Mouse (Mus musculus): ENCODE measurements at regions not wholly inside any gene's neighbourhood (a gene's known extent, or its start where the extent isn't known, plus 50 kb on each side); places are given as distances from the start of the nearest gene placed in this dataset.

- 80% methylated on average over 6 of the region's 6 CpGs for WGBS
- no peak overlapping the region for H3K9ac ChIP-seq (ENCODE audit: low read depth, low read length)
- no peak for ATAC-seq
- H3K4me3 ChIP-seq (ENCODE audit: low read length): no peak overlapping the region
- no peak overlapping the region for H3K4me2 ChIP-seq (ENCODE audit: low read length)
- no peaks in the 10 kb centered on the region for H3K27me3 ChIP-seq (replicated peaks; ENCODE audit: control insufficient read depth, insufficient read depth, low read length)
- no peaks in the 10 kb centered on the region for H3K9me3 ChIP-seq (ENCODE audit: control insufficient read depth, low read length)
- no peaks in the 10 kb centered on the region for H3K36me3 ChIP-seq (ENCODE audit: control insufficient read depth, insufficient read depth, low read length)
- H3K4me1 ChIP-seq (ENCODE audit: control insufficient read depth, insufficient read depth, low read depth, low read length): no peaks in the 10 kb centered on the region
- no peak overlapping the region for H3K27ac ChIP-seq (ENCODE audit: low read depth, low read length)
Observed at GRCm38 (mm10) chr7:70712141-70712540, 345.6 kb upstream of the Nr2f2 start.

GRCm38 (mm10) chr7:70706281-70706680 lies 339.7 kb upstream of the Nr2f2 start:
- no peak overlapping the region for H3K9ac ChIP-seq (ENCODE audit: low read depth, low read length)
- no peaks in the 10 kb centered on the region for H3K27me3 ChIP-seq (replicated peaks; ENCODE audit: control insufficient read depth, insufficient read depth, low read length)
- H3K4me1 ChIP-seq (ENCODE audit: control insufficient read depth, insufficient read depth, low read depth, low read length): no peaks in the 10 kb centered on the region
- no peak for ATAC-seq
- WGBS: 81% methylated on average over 9 of the region's 9 CpGs
- no peak overlapping the region for H3K4me2 ChIP-seq (ENCODE audit: low read length)
- no peak overlapping the region for H3K27ac ChIP-seq (ENCODE audit: low read depth, low read length)
- H3K4me3 ChIP-seq (ENCODE audit: low read length): no peak overlapping the region
- H3K36me3 ChIP-seq (ENCODE audit: control insufficient read depth, insufficient read depth, low read length): no peaks in the 10 kb centered on the region
- H3K9me3 ChIP-seq (ENCODE audit: control insufficient read depth, low read length): no peaks in the 10 kb centered on the region

DNA sequence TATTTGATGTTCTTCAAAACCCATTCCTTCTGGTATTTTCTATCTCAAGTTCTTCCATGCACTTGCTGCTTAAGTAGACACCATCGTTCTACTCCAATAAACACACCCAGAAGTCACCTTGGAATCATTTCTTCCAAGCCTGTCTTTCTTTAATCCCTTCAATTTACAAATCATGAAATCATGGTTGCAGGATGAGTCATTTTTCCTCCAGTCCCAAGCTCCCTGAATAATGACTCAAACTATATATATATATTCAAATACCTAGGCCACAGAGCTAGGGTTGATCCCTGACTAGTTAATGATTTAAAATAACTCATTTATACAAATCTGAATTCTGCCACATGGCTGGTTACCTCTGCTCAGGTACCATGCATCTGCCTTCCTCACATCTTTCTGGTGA lies 337.2 kb upstream of the Nr2f2 start:
- H3K4me1 ChIP-seq (ENCODE audit: control insufficient read depth, insufficient read depth, low read depth, low read length): no peaks in the 10 kb centered on the region
- H3K4me2 ChIP-seq (ENCODE audit: low read length): no peak overlapping the region
- ATAC-seq: no peak
- no peaks in the 10 kb centered on the region for H3K36me3 ChIP-seq (ENCODE audit: control insufficient read depth, insufficient read depth, low read length)
- H3K27ac ChIP-seq (ENCODE audit: low read depth, low read length): no peak overlapping the region
- H3K4me3 ChIP-seq (ENCODE audit: low read length): no peak overlapping the region
- no peak overlapping the region for H3K9ac ChIP-seq (ENCODE audit: low read depth, low read length)
- H3K9me3 ChIP-seq (ENCODE audit: control insufficient read depth, low read length): no peaks in the 10 kb centered on the region
- no peaks in the 10 kb centered on the region for H3K27me3 ChIP-seq (replicated peaks; ENCODE audit: control insufficient read depth, insufficient read depth, low read length)
- 93% methylated on average over 1 of the region's 1 CpGs for WGBS

DNA sequence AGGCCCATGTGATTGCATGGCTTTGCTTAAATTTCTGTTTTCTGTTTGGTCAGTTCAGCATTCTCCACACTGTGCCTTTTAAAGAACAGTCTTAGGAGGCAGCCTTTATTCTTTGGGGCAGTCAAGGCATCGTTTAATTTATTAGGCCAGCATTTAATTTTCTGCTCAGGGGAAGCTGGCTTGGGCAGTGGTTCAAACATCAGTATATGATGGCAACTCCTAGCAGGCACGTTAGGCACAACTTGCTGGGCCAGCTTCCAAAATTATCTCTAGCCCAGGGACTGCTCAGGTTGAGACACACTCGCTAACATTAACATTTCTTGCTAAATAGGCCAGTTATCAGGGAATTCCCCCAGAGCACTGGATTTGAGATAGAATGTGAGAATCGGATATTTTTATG lies 333.9 kb upstream of the Nr2f2 start:
- H3K4me3 ChIP-seq (ENCODE audit: low read length): no peak overlapping the region
- no peaks in the 10 kb centered on the region for H3K4me1 ChIP-seq (ENCODE audit: control insufficient read depth, insufficient read depth, low read depth, low read length)
- no peak overlapping the region for H3K9ac ChIP-seq (ENCODE audit: low read depth, low read length)
- no peak for ATAC-seq
- 60% methylated on average over 4 of the region's 4 CpGs for WGBS
- no peaks in the 10 kb centered on the region for H3K36me3 ChIP-seq (ENCODE audit: control insufficient read depth, insufficient read depth, low read length)
- H3K9me3 ChIP-seq (ENCODE audit: control insufficient read depth, low read length): no peaks in the 10 kb centered on the region
- no peak overlapping the region for H3K27ac ChIP-seq (ENCODE audit: low read depth, low read length)
- no peaks in the 10 kb centered on the region for H3K27me3 ChIP-seq (replicated peaks; ENCODE audit: control insufficient read depth, insufficient read depth, low read length)
- no peak overlapping the region for H3K4me2 ChIP-seq (ENCODE audit: low read length)

DNA sequence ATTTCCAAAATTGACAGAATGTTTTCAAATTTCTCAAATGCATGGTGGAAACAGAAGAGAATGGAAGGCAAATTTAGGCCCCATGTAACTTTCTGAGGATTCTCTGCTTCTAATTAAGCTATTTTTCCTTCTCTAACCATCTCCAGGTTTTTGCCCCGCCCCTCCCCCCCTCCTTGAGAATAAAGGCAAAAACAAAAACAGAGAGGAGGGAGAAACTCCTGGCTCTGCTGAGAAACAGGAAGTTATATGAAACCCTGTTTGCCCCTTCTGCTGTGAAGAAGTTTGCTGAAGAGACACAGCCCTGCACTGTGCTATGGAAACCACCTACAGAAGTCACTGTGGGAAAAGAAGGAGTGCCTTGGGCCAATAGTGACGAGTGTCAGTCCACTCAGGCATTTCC lies 332.9 kb upstream of the Nr2f2 start:
- H3K27ac ChIP-seq (ENCODE audit: low read depth, low read length): no peak overlapping the region
- H3K27me3 ChIP-seq (replicated peaks; ENCODE audit: control insufficient read depth, insufficient read depth, low read length): no peaks in the 10 kb centered on the region
- H3K9ac ChIP-seq (ENCODE audit: low read depth, low read length): no peak overlapping the region
- H3K4me2 ChIP-seq (ENCODE audit: low read length): no peak overlapping the region
- no peaks in the 10 kb centered on the region for H3K4me1 ChIP-seq (ENCODE audit: control insufficient read depth, insufficient read depth, low read depth, low read length)
- no peaks in the 10 kb centered on the region for H3K9me3 ChIP-seq (ENCODE audit: control insufficient read depth, low read length)
- no peaks in the 10 kb centered on the region for H3K36me3 ChIP-seq (ENCODE audit: control insufficient read depth, insufficient read depth, low read length)
- 84% methylated on average over 2 of the region's 2 CpGs for WGBS
- no peak overlapping the region for H3K4me3 ChIP-seq (ENCODE audit: low read length)
- ATAC-seq: no peak

DNA sequence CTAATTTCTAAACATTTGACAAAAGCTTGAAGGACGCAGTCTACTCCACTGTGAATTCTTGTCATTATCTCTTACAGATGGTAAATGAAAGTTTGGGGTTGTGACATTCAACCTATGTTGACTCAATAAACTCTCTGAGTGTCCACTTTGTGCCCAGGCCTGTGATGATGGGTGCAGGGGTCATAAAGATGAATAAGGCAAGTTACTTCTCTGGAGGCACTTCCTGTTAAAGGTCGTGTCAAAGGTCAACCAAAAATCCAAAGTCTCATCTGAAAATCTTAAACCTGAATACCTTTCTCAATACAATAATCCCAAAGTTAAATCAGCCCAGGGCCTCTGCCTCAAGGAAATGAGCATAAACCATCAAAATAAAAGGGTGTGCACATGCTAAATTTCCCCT lies 332.5 kb upstream of the Nr2f2 start:
- no peak overlapping the region for H3K4me3 ChIP-seq (ENCODE audit: low read length)
- no peaks in the 10 kb centered on the region for H3K27me3 ChIP-seq (replicated peaks; ENCODE audit: control insufficient read depth, insufficient read depth, low read length)
- no peaks in the 10 kb centered on the region for H3K4me1 ChIP-seq (ENCODE audit: control insufficient read depth, insufficient read depth, low read depth, low read length)
- no peak overlapping the region for H3K4me2 ChIP-seq (ENCODE audit: low read length)
- H3K27ac ChIP-seq (ENCODE audit: low read depth, low read length): no peak overlapping the region
- H3K36me3 ChIP-seq (ENCODE audit: control insufficient read depth, insufficient read depth, low read length): no peaks in the 10 kb centered on the region
- H3K9ac ChIP-seq (ENCODE audit: low read depth, low read length): no peak overlapping the region
- no peaks in the 10 kb centered on the region for H3K9me3 ChIP-seq (ENCODE audit: control insufficient read depth, low read length)
- no peak for ATAC-seq
- 79% methylated on average over 2 of the region's 2 CpGs for WGBS

DNA sequence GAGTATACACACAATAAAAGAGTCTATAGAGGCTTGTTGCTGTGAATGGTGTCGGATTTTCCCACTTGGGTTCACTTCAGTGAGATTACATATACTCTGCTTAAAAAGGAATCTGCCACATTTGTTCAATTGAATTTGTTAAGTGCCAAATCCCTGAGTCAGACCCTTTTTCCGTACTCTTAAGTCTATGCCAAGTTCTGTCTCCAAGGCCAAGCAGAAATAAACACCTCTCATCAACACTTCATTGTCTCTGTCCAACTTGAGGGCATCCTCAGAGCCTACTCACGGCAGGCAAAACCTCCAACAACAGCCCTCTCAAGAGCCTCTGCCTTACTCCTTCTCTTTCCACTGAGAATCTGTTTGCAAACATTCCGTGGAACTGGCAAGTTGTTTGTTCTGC lies 325.6 kb upstream of the Nr2f2 start:
- 74% methylated on average over 4 of the region's 4 CpGs for WGBS
- Histone ChIP-seq H3K4me3 (ENCODE audit: low read length) (no peak overlapping the region), H3K9ac (ENCODE audit: low read depth, low read length) (no peak overlapping the region), H3K4me2 (ENCODE audit: low read length) (no peak overlapping the region), H3K4me1 (ENCODE audit: control insufficient read depth, insufficient read depth, low read depth, low read length) (no peaks in the 10 kb centered on the region), H3K9me3 (ENCODE audit: control insufficient read depth, low read length) (no peaks in the 10 kb centered on the region), H3K27me3 (replicated peaks; ENCODE audit: control insufficient read depth, insufficient read depth, low read length) (no peaks in the 10 kb centered on the region), H3K36me3 (ENCODE audit: control insufficient read depth, insufficient read depth, low read length) (no peaks in the 10 kb centered on the region), H3K27ac (ENCODE audit: low read depth, low read length) (no peak overlapping the region)
- ATAC-seq: no peak

DNA sequence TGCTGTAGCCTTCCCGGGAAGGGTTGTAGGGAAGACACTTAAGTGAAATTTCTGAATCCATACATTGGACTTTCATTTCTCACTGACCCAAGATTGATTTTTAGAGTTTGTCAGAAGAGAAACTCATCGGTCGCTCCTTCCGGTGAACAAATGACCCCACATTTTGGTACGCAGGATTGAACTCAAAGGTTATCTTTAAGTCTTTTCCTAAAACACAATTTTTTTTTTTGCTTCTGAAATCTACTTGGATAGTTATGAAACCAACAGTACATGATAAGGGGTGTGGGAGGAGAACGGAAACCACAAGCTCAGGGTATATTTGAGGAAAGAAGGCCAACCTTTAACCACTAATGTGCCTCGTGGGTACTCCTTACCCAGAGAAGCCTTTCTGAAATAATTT lies 324.3 kb upstream of the Nr2f2 start:
- Histone ChIP-seq H3K4me2 (ENCODE audit: low read length) (no peak overlapping the region), H3K4me1 (ENCODE audit: control insufficient read depth, insufficient read depth, low read depth, low read length) (no peaks in the 10 kb centered on the region), H3K27me3 (replicated peaks; ENCODE audit: control insufficient read depth, insufficient read depth, low read length) (no peaks in the 10 kb centered on the region), H3K4me3 (ENCODE audit: low read length) (no peak overlapping the region), H3K27ac (ENCODE audit: low read depth, low read length) (no peak overlapping the region), H3K9ac (ENCODE audit: low read depth, low read length) (no peak overlapping the region), H3K9me3 (ENCODE audit: control insufficient read depth, low read length) (no peaks in the 10 kb centered on the region), H3K36me3 (ENCODE audit: control insufficient read depth, insufficient read depth, low read length) (no peaks in the 10 kb centered on the region)
- WGBS: 96% methylated on average over 7 of the region's 7 CpGs
- no peak for ATAC-seq

- Histone ChIP-seq H3K4me3 (ENCODE audit: low read length) (no peak overlapping the region), H3K9me3 (ENCODE audit: control insufficient read depth, low read length) (no peaks in the 10 kb centered on the region), H3K4me2 (ENCODE audit: low read length) (no peak overlapping the region), H3K36me3 (ENCODE audit: control insufficient read depth, insufficient read depth, low read length) (no peaks in the 10 kb centered on the region), H3K27ac (ENCODE audit: low read depth, low read length) (no peak overlapping the region), H3K9ac (ENCODE audit: low read depth, low read length) (no peak overlapping the region), H3K4me1 (ENCODE audit: control insufficient read depth, insufficient read depth, low read depth, low read length) (no peaks in the 10 kb centered on the region), H3K27me3 (replicated peaks; ENCODE audit: control insufficient read depth, insufficient read depth, low read length) (no peaks in the 10 kb centered on the region)
- ATAC-seq: no peak
- 76% methylated on average over 2 of the region's 2 CpGs for WGBS
Observed at GRCm38 (mm10) chr7:70669065-70669464, 302.5 kb upstream of the Nr2f2 start.

DNA sequence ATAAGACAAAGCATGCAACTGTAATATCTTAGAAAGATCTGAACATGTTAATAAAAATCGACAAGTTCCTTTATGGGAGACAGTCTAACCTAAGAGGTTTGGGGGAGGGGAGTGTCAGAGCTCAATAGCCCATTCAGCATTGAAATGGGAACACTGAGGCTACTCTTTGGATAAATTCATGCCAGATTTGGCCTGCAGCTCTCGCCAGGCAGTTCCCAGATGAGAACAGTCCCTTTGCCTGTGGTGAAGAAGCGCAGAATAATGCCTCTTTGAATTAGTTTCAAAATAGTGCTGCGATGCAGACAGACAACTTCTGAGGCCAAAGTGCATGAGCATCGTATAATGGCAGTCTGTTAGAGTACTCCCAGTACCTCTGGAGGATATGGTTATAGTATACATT lies 293.6 kb upstream of the Nr2f2 start:
- Histone ChIP-seq H3K27ac (ENCODE audit: low read depth, low read length) (no peak overlapping the region), H3K9me3 (ENCODE audit: control insufficient read depth, low read length) (no peaks in the 10 kb centered on the region), H3K4me2 (ENCODE audit: low read length) (no peak overlapping the region), H3K27me3 (replicated peaks; ENCODE audit: control insufficient read depth, insufficient read depth, low read length) (no peaks in the 10 kb centered on the region), H3K36me3 (ENCODE audit: control insufficient read depth, insufficient read depth, low read length) (no peaks in the 10 kb centered on the region), H3K4me1 (ENCODE audit: control insufficient read depth, insufficient read depth, low read depth, low read length) (no peaks in the 10 kb centered on the region), H3K9ac (ENCODE audit: low read depth, low read length) (no peak overlapping the region), H3K4me3 (ENCODE audit: low read length) (no peak overlapping the region)
- 50% methylated on average over 5 of the region's 5 CpGs for WGBS
- peak; percentile 70; the same call in 1 of the 2 replicates for ATAC-seq
